Mouse (Mus musculus) cerebellum, adult 2 months (tissue): ENCODE data around the gene Tcl1b4.
"Not testable (repeated sequence)": the region's sequence is repeated elsewhere in the genome, so short reads cannot be mapped to it uniquely, and the experiment has no call there.

Experiments used
- CTCF ChIP-seq: fragments of 200-500 bp; IDR thresholded peaks from 2 replicates; pipeline ENCODE4 v1.5.1; 2011; ENCODE audit warnings: low read depth, mild to moderate bottlenecking, control low read depth, low read length, moderate library complexity, borderline replicate concordance; ENCODE audit not compliant: insufficient read depth
- POLR2A ChIP-seq: fragments of 200-500 bp; IDR thresholded peaks from 2 replicates; pipeline ENCODE4 v1.6.1; 2011; ENCODE audit warnings: low read length, control low read depth, borderline replicate concordance; ENCODE audit not compliant: insufficient read depth

DNA sequence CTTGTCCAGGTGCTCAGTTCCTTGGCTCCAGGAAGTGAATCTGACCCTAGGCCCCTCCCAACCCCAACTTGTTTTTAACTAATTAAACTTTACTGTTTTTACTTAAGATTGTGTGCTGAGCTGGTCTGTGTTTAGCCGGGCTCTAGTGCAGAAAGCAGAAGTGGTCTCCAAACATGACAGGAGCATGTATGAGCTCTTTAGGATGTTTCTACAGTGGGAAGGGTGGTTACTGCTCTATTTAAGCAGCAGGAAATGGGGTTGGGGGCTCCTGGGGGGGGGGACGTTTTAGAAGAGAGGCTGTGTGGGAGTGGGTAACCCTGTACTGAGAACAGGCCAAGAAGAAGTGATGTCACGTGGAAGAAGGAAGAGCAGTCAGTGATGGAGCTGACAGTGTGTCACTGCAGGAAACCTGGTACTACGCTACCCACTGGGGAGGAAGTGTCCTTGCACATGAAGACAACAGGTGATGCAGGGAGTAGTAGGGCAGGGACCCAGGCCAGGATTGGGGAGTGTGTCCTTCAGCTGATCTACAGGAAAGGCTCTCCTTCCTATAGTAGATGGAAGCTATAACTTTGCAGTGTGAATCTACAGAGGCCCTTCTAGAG, 20.6 kb upstream of the Tcl1b4 start:
- TF ChIP-seq POLR2A, CTCF: not testable (repeated sequence)
